Mouse (Mus musculus) heart, adult 18-20 months (tissue): ENCODE measurements around the gene Scoc. TPM values are rescaled to one million over a fixed set of nuclear protein-coding genes. Genes with fewer than 3 reads are reported as not detected.

Experiments
- DNase-seq, 2 experiments: peaks; one replicate each; pipeline ENCODE4 v3.0.0; 2021 to 2022; ENCODE audit warnings: mixed read lengths in 1 of 2
- total RNA-seq, 2 experiments: library from RNA; stranded (reverse); gene quantifications; 2 replicates each; pipeline ENCODE4 v1.2.3; 2021

Gene Scoc
- total RNA-seq, 2 experiments from 2014 or later = 53.3 to 56.3 TPM

GRCm38 (mm10) chr8:83405548-83405947, 52.6 kb downstream of the Scoc start:
- no peak for DNase-seq

GRCm38 (mm10) chr8:83397726-83398125, 60.5 kb downstream of the Scoc start:
- no peak for DNase-seq

GRCm38 (mm10) chr8:83396680-83397079, 61.5 kb downstream of the Scoc start:
- DNase-seq = no peak

- DNase-seq = no peak
Observed at GRCm38 (mm10) chr8:83394325-83394724, 63.9 kb downstream of the Scoc start.

GRCm38 (mm10) chr8:83392521-83392920, 65.7 kb downstream of the Scoc start:
- no peak for DNase-seq

- no peak for DNase-seq
Observed at GRCm38 (mm10) chr8:83390006-83390701, 68.0 kb downstream of the Scoc start.

- DNase-seq = peak; percentile 9 to 12
Observed at GRCm38 (mm10) chr8:83389316-83390005, 68.7 kb downstream of the Scoc start, which contains the start of gene Clgn. Gene Clgn (plus strand): TSS chr8:83389867.

GRCm38 (mm10) chr8:83382850-83383249, 75.3 kb downstream of the Scoc start:
- no peak for DNase-seq

- no peak for DNase-seq
Observed at GRCm38 (mm10) chr8:83381016-83381415, 77.2 kb downstream of the Scoc start.

- no peak for DNase-seq
Observed at GRCm38 (mm10) chr8:83380141-83380540, 78.0 kb downstream of the Scoc start.

Other genes with a start within 250 kb of the Scoc start
- gene Ucp1, start 168.0 kb downstream of the Scoc start, total RNA-seq = 100 to 1,000 TPM in 1 of 2 experiments, 1 to 10 TPM in 1; 1.1 to 108 TPM
- gene Elmod2, start 125.9 kb downstream of the Scoc start, total RNA-seq = 1 to 10 TPM; 8.4 to 8.9 TPM
- gene Mgat4d, start 109.9 kb downstream of the Scoc start, total RNA-seq = not detected
- not detected for gene Clgn, start 68.5 kb downstream of the Scoc start, total RNA-seq
- not detected for gene Olfr370, start 77.4 kb upstream of the Scoc start, total RNA-seq
- gene Ndufb7, start 108.3 kb upstream of the Scoc start, total RNA-seq = 100 to 1,000 TPM; 661 to 773 TPM
- gene Tecr, start 149.6 kb upstream of the Scoc start, total RNA-seq = 100 to 1,000 TPM; 487 to 510 TPM
- 10 to 100 TPM; 20.0 to 22.3 TPM for gene Dnajb1, start 149.8 kb upstream of the Scoc start, total RNA-seq
- gene Gipc1, start 194.3 kb upstream of the Scoc start, total RNA-seq = 10 to 100 TPM; 23.1 to 27.3 TPM
- under 1 TPM; 0.07 to 0.41 TPM for gene Ptger1, start 208.3 kb upstream of the Scoc start, total RNA-seq
- 10 to 100 TPM; 51.1 to 52.7 TPM for gene Pkn1, start 240.8 kb upstream of the Scoc start, total RNA-seq